Comparison of ENCODE assay signal across 12 mouse cellular contexts in the genomic region with DNA sequence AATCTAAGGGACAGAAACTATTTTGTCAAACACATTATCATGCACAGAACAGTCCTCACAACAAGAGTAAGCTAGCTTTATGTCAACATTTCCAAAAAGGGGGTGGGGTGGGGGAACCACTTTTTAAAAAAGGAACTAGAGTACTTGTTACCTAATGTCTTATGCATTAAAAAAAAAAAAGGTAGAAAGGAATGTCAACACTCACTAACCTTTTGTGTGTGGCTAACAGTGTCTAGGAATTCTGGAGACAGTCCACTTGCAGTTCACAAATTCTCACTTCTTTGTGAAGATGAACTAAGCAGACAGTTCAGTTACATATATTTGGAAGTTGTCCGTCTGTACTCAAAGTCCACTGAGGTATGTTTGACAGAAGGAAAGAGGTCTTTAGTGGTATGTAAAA. TPM values are rescaled to one million over a fixed set of nuclear protein-coding genes. Genes with fewer than 3 reads are reported as not detected.
DNase-seq lines count a peak whose midpoint lies in the region; ATAC-seq lines count a peak whose summit lies in the region.
"Had no signal": no experiment of that assay in that cellular context is flagged by ENCODE, and none has a peak within 500 bp of the region (broad histone marks: within the 10 kb centered on the region; RNA-seq: fewer than 3 reads in every experiment).

No protein-coding gene starts in this region.

- peaks cover 19% of the 10 kb centered on the region for H3K27me3 ChIP-seq in forebrain, embryonic 10.5 days (ENCODE audit: poor library complexity, severe bottlenecking)
- peaks cover 11% of the 10 kb centered on the region; the same call in 1 of the 2 replicates for H3K27me3 ChIP-seq in forebrain, embryonic 13.5 days
- peaks cover 3% of the 10 kb centered on the region for H3K27me3 ChIP-seq in kidney, embryonic 16.5 days (ENCODE audit: insufficient read depth, low read length)
- H3K27me3 ChIP-seq in embryonic facial prominence, embryonic 15.5 days, result peaks cover 4% of the 10 kb centered on the region; the same call in 1 of the 2 replicates

- DNase-seq in forebrain, embryonic 10.5 days (ENCODE audit: extremely low spot score, low spot score), result no peak
- no peak for DNase-seq in kidney, adult 18-20 months
- no peak for DNase-seq in right cerebral cortex, postnatal 36 days (ENCODE audit: low spot score in 2 of 2)
- no peak for DNase-seq in thymus, postnatal 10 days (ENCODE audit: low spot score in 2 of 2)
- DNase-seq: adrenal gland, adult 2 months; forebrain, postnatal 0 days; midbrain, embryonic 14.5 days had no signal

- no peak for ATAC-seq in forebrain, embryonic 13.5 days
- ATAC-seq in kidney, embryonic 16.5 days (ENCODE audit: low FRiP score, low TSS enrichment), result no peak
- ATAC-seq in embryonic facial prominence, embryonic 15.5 days (ENCODE audit: insufficient number of reproducible peaks, low FRiP score, low TSS enrichment, low read depth), result no peak
- peak; percentile 14; the same call in 1 of the 2 replicates for ATAC-seq in megakaryocyte progenitor cell, adult 5-6 weeks (replicated peaks; ENCODE audit: poor library complexity)
- ATAC-seq: forebrain, postnatal 0 days had no signal

- no peaks in the 10 kb centered on the region for H3K36me3 ChIP-seq in forebrain, embryonic 10.5 days (replicated peaks)
- H3K36me3 ChIP-seq in forebrain, embryonic 13.5 days (ENCODE audit: poor library complexity, severe bottlenecking), result no peaks in the 10 kb centered on the region
- no peaks in the 10 kb centered on the region for H3K36me3 ChIP-seq in kidney, embryonic 16.5 days (ENCODE audit: insufficient read depth, low read length)
- no peaks in the 10 kb centered on the region for H3K36me3 ChIP-seq in embryonic facial prominence, embryonic 15.5 days

- peak overlapping the region; percentile 96; the same call in 1 of the 2 replicates for H3K4me3 ChIP-seq in forebrain, embryonic 10.5 days
- H3K4me3 ChIP-seq in forebrain, embryonic 13.5 days, result no peak overlapping the region
- H3K4me3 ChIP-seq in kidney, embryonic 16.5 days (ENCODE audit: low read length), result no peak overlapping the region
- no peak overlapping the region for H3K4me3 ChIP-seq in embryonic facial prominence, embryonic 15.5 days (replicated peaks)

- H3K27ac ChIP-seq in forebrain, embryonic 10.5 days, result no peak overlapping the region
- H3K27ac ChIP-seq in forebrain, embryonic 13.5 days, result no peak overlapping the region
- H3K27ac ChIP-seq in kidney, embryonic 16.5 days (ENCODE audit: low read length), result no peak overlapping the region
- no peak overlapping the region for H3K27ac ChIP-seq in embryonic facial prominence, embryonic 15.5 days (replicated peaks)

- H3K9ac ChIP-seq in forebrain, embryonic 13.5 days, result no peak overlapping the region
- no peak overlapping the region for H3K9ac ChIP-seq in kidney, embryonic 16.5 days (replicated peaks; ENCODE audit: low read length)
- no peak overlapping the region for H3K9ac ChIP-seq in embryonic facial prominence, embryonic 15.5 days

- H3K4me2 ChIP-seq in forebrain, embryonic 13.5 days, result no peak overlapping the region
- peak overlapping the region; percentile 99; the same call in 1 of the 2 replicates for H3K4me2 ChIP-seq in kidney, embryonic 16.5 days (replicated peaks; ENCODE audit: low read depth, low read length)
- H3K4me2 ChIP-seq in embryonic facial prominence, embryonic 15.5 days (replicated peaks), result peak overlapping the region; percentile 91; the same call in 1 of the 2 replicates

- peaks cover 21% of the 10 kb centered on the region for H3K4me1 ChIP-seq in forebrain, embryonic 10.5 days
- peaks cover 5% of the 10 kb centered on the region; the same call in 1 of the 2 replicates for H3K4me1 ChIP-seq in forebrain, embryonic 13.5 days
- 0 out of 2 replicates have a peak, but pooled peaks cover 5% of the 10 kb centered on the region for H3K4me1 ChIP-seq in kidney, embryonic 16.5 days (ENCODE audit: insufficient read depth, low read length)
- 0 out of 2 replicates have a peak, but pooled peaks cover 4% of the 10 kb centered on the region for H3K4me1 ChIP-seq in embryonic facial prominence, embryonic 15.5 days

- H3K9me3 ChIP-seq in forebrain, embryonic 10.5 days, result no peaks in the 10 kb centered on the region
- H3K9me3 ChIP-seq in forebrain, embryonic 13.5 days (replicated peaks), result no peaks in the 10 kb centered on the region
- H3K9me3 ChIP-seq in kidney, embryonic 16.5 days (ENCODE audit: low read length), result no peaks in the 10 kb centered on the region
- H3K9me3 ChIP-seq in embryonic facial prominence, embryonic 15.5 days (replicated peaks), result no peaks in the 10 kb centered on the region

- 31% methylated on average over 1 of the region's 1 CpGs for WGBS in forebrain, embryonic 10.5 days
- 45% methylated on average over 1 of the region's 1 CpGs for WGBS in forebrain, embryonic 13.5 days
- WGBS in kidney, embryonic 16.5 days, result 76% methylated on average over 1 of the region's 1 CpGs
- WGBS in embryonic facial prominence, embryonic 15.5 days, result 31% methylated on average over 1 of the region's 1 CpGs

RNA-seq across cellular contexts. Expression of gene Mpp5, which starts 1.3 kb away (rescaled TPM):
- 25.5 and 30.1 TPM in 2 replicates for polyA plus RNA-seq in forebrain, embryonic 10.5 days (2016; fragmentation: Nextera tagmentation; extraction: Ambion mirVana)
- polyA plus RNA-seq in forebrain, embryonic 13.5 days (2015; fragmentation: Nextera tagmentation; extraction: Ambion mirVana), result 21.9 and 23.5 TPM in 2 replicates
- polyA plus RNA-seq in kidney, embryonic 16.5 days (2015; fragmentation: Nextera tagmentation; extraction: Ambion mirVana), result 23.0 and 25.4 TPM in 2 replicates
- polyA plus RNA-seq in embryonic facial prominence, embryonic 15.5 days (2015; fragmentation: Nextera tagmentation; extraction: Ambion mirVana), result 14.0 and 17.9 TPM in 2 replicates
- total RNA-seq in megakaryocyte progenitor cell, adult 5-6 weeks (2015), result 10.4 and 11.7 TPM in 2 replicates
- 10.8 and 22.5 TPM in 2 replicates for total RNA-seq in megakaryocyte progenitor cell, adult 5-6 weeks (2017)

RNA-seq across cellular contexts. Expression of gene Fam71d, which starts 56.1 kb away (rescaled TPM):
- not detected in 2 replicates for polyA plus RNA-seq in forebrain, embryonic 10.5 days (2016; fragmentation: Nextera tagmentation; extraction: Ambion mirVana)
- polyA plus RNA-seq in forebrain, embryonic 13.5 days (2015; fragmentation: Nextera tagmentation; extraction: Ambion mirVana), result 0.39 and 0.50 TPM in 2 replicates
- polyA plus RNA-seq in kidney, embryonic 16.5 days (2015; fragmentation: Nextera tagmentation; extraction: Ambion mirVana), result 0.18 TPM in 1 of 2 replicates, not detected in the other
- not detected in 2 replicates for polyA plus RNA-seq in embryonic facial prominence, embryonic 15.5 days (2015; fragmentation: Nextera tagmentation; extraction: Ambion mirVana)
- total RNA-seq in megakaryocyte progenitor cell, adult 5-6 weeks (2015), result not detected in 2 replicates
- not detected in 2 replicates for total RNA-seq in megakaryocyte progenitor cell, adult 5-6 weeks (2017)
- total RNA-seq: forebrain, postnatal 0 days had no signal
- polyA plus RNA-seq: adrenal gland, adult 2 months; forebrain, postnatal 0 days; midbrain, embryonic 14.5 days; thymus, postnatal 0 days had no signal
